Mouse (Mus musculus) brain, embryonic 14.5 days (tissue): ENCODE measurements around the gene Dvl1.

Experiments used
- CTCF ChIP-seq: fragments of 200-500 bp; IDR thresholded peaks from 2 replicates; pipeline ENCODE4 v1.5.1; 2012; ENCODE audit warnings: inconsistent platforms, mild to moderate bottlenecking, moderate library complexity, borderline replicate concordance; ENCODE audit not compliant: insufficient read depth, insufficient read length; ENCODE audit errors: extremely low read depth
- POLR2A ChIP-seq: fragments of 200-500 bp; IDR thresholded peaks from 2 replicates; pipeline ENCODE4 v1.6.1; 2012; ENCODE audit warnings: mild to moderate bottlenecking, inconsistent platforms, borderline replicate concordance; ENCODE audit not compliant: poor library complexity, insufficient read depth, insufficient read length, severe bottlenecking; ENCODE audit errors: extremely low read depth

DNA sequence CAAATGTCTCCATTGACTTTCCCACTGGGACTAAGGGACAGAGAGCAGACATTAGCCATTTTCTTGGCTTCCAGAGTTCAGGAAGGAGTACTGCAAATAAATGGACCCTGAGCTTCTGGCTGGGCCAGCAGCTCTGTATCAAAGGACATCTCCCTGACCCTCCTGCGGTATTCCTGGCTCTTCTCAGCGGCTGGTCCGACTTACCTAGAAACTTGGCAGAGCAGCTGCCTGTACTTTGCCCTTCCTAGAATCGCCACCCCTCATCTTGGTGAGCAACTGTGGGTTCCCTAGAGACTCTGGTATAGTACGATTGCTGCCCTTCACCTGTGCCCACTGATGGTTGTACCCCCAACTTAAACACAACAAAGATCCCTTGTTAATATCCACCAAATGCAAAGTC is 4.0 kb upstream of the Dvl1 start:
- TF ChIP-seq CTCF (no peak), POLR2A (no peak)
